Mouse (Mus musculus) layer of hippocampus, adult 11-12 months (tissue): Measurements from ENCODE around the gene Pik3r2.

Source experiments
- DNase-seq: peaks from one replicate; pipeline ENCODE4 v3.0.0; 2022; ENCODE audit warnings: low spot score

Gene Pik3r2

GRCm38 (mm10) chr8:70757523-70758307 lies 18.8 kb downstream of the Pik3r2 start:
- no peak for DNase-seq

GRCm38 (mm10) chr8:70756476-70757040 lies 20.0 kb downstream of the Pik3r2 start:
- DNase-seq = peak; percentile 11

GRCm38 (mm10) chr8:70755661-70756475 lies 20.6 kb downstream of the Pik3r2 start:
- DNase-seq = peak; percentile 22

- DNase-seq = peak; percentile 86
Measured at GRCm38 (mm10) chr8:70754871-70755660, 21.4 kb downstream of the Pik3r2 start.

- DNase-seq = peak; percentile 98
Measured at GRCm38 (mm10) chr8:70754043-70754870, 22.3 kb downstream of the Pik3r2 start, which contains the start of gene Rab3a. TSS of gene Rab3a (plus strand) at chr8:70754679.

- DNase-seq = peak; percentile 85
Measured at GRCm38 (mm10) chr8:70753151-70753550, 23.4 kb downstream of the Pik3r2 start.

GRCm38 (mm10) chr8:70752000-70752764 lies 24.3 kb downstream of the Pik3r2 start:
- peak; percentile 83 for DNase-seq

GRCm38 (mm10) chr8:70750128-70750680 lies 26.3 kb downstream of the Pik3r2 start:
- DNase-seq = no peak

GRCm38 (mm10) chr8:70749097-70749674 lies 27.3 kb downstream of the Pik3r2 start:
- no peak for DNase-seq

- DNase-seq = no peak
Measured at GRCm38 (mm10) chr8:70748246-70749096, 28.0 kb downstream of the Pik3r2 start.

GRCm38 (mm10) chr8:70747211-70747890 lies 29.2 kb downstream of the Pik3r2 start:
- DNase-seq = no peak

- no peak for DNase-seq
Measured at GRCm38 (mm10) chr8:70746676-70747075, 29.8 kb downstream of the Pik3r2 start.

GRCm38 (mm10) chr8:70745691-70746220 lies 30.8 kb downstream of the Pik3r2 start:
- DNase-seq = no peak

GRCm38 (mm10) chr8:70744806-70745205 lies 31.7 kb downstream of the Pik3r2 start:
- DNase-seq = no peak

- DNase-seq = peak; percentile 42
Measured at GRCm38 (mm10) chr8:70743656-70744590, 32.6 kb downstream of the Pik3r2 start.

GRCm38 (mm10) chr8:70742981-70743655 lies 33.4 kb downstream of the Pik3r2 start:
- DNase-seq = no peak
